Mouse (Mus musculus) lung, postnatal 0 days (tissue): Measurements from ENCODE around the gene Gal3st4.

Experiments
- CTCF ChIP-seq: IDR thresholded peaks from 2 replicates; pipeline ENCODE4 v1.5.1; 2016; ENCODE audit warnings: antibody characterized with exemption, mild to moderate bottlenecking
- EP300 ChIP-seq: IDR thresholded peaks from 2 replicates; pipeline ENCODE4 v1.6.1; 2016; ENCODE audit warnings: antibody characterized with exemption, mild to moderate bottlenecking, control low read depth

DNA sequence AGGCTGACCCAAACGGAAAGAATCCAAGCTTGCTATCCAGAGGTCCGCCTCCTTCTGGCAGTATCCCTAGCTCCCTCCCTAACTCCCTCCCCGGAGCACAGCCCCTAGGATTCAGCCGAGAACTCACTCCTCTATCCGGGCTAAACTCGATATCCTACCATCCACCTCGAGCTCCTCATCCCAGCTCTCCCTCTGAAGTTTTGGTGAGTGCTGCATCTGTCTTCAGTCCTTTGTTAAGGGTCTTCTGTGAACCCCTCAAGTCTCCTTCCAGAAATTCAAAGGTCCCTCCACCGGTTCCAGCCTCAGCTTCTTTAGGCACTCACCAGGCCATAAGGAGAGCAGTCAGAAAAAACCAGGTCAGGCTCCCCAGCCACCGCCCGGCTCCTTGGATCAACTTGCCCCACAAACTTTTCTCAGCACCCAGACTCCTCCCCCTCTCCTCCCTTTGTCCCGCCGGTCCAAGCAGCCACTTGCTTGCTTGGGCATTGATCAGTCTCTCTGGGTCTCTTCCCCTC is at the start of gene Gal3st4:
- TF ChIP-seq CTCF (no peak), EP300 (no peak)
